ENCODE assay signal across 9 mouse cellular contexts in the genomic region with DNA sequence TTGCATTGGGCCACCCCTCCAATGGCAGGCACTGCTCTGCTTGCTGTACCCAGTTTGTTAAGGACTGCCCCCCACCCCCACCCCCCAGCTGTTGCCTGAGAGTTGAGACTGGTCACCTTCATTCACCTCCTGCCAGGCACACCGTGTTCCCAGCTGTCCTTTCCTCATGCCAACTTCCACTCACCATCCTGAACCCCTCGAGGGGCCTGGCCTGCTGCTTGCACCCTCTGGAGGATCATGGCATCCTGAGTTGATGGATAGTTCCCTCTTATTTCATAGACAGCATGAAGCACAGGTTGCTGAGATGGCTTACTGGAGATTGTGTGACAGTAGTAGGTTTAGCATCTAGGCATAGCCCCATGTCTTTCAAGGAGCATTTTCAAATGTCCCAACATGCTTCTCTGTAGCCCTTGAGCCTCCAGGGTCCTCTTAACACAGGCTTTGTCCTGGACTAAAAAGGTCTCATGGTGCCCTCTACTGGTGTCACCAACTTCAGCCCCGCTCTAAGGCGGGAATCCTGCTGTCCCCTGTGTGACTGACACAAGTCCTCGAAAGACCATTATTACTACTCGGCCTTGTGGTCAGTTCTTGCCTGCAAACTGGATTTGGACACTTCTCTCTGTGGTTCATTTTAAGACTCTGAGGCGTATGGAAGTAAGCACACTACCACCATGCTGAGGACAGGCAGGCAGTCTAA. TPM values are rescaled to one million over a fixed set of nuclear protein-coding genes. Genes with fewer than 3 reads are reported as not detected.
DNase-seq lines count a peak whose midpoint lies in the region; ATAC-seq and TF ChIP-seq lines count a peak whose summit lies in the region.
"Had no signal": no experiment of that assay in that cellular context is flagged by ENCODE, and none has a peak within 500 bp of the region (broad histone marks: within the 10 kb centered on the region; RNA-seq: fewer than 3 reads in every experiment).

No protein-coding gene starts in this region.

- H3K4me2 ChIP-seq in intestine, postnatal 0 days (replicated peaks; ENCODE audit: low read depth) = no peak overlapping the region
- H3K4me2 ChIP-seq in midbrain, embryonic 11.5 days = no peak overlapping the region
- H3K4me2 ChIP-seq: limb, embryonic 13.5 days had no signal

- DNase-seq in heart, adult 11 months = peak; percentile 92
- DNase-seq in heart, postnatal 25 days (ENCODE audit: low spot score) = no peak
- DNase-seq in c-Kit-positive CD71-positive TER-119-negative erythroid progenitor cells, embryonic 14.5 days (ENCODE audit: low read depth) = peak; percentile 40
- DNase-seq in frontal cortex, postnatal 14 days (ENCODE audit: low spot score in 2 of 2) = peak; percentile 43 to 65
- DNase-seq in left cerebral cortex, postnatal 4 days = peak; percentile 77
- DNase-seq in midbrain, embryonic 11.5 days (ENCODE audit: low spot score, missing footprints) = peak; percentile 95
- peak; percentile 49 to 66 for DNase-seq in spleen, adult 18-20 months

- H3K4me3 ChIP-seq in intestine, postnatal 0 days (ENCODE audit: low read depth, low read length) = no peak overlapping the region
- no peak overlapping the region for H3K4me3 ChIP-seq in midbrain, embryonic 11.5 days (ENCODE audit: low read depth, low read length)
- H3K4me3 ChIP-seq: limb, embryonic 13.5 days had no signal

- no peaks in the 10 kb centered on the region for H3K4me1 ChIP-seq in intestine, postnatal 0 days (replicated peaks; ENCODE audit: control insufficient read depth, insufficient read depth, low read length)
- H3K4me1 ChIP-seq in midbrain, embryonic 11.5 days (ENCODE audit: control insufficient read depth, insufficient read depth, low read length) = peaks cover 21% of the 10 kb centered on the region

- intact Hi-C loops in heart, postnatal 25 days (cut with DNase I) = loop anchor here (2.0 to 5.0 kb wide), 2 partner anchors 96 to 164 kb away; no protein-coding TSS in a partner anchor
- intact Hi-C loops in left cerebral cortex, postnatal 4 days (cut with DNase I) = loop anchor here (2.0 to 10.0 kb wide), 2 partner anchors 164 to 314 kb away; partner anchors contain the start of gene Amer2

- H3K27me3 ChIP-seq in intestine, postnatal 0 days (replicated peaks; ENCODE audit: control insufficient read depth, insufficient read depth, low read length) = no peaks in the 10 kb centered on the region
- H3K27me3 ChIP-seq in midbrain, embryonic 11.5 days (ENCODE audit: control insufficient read depth, insufficient read depth, low read length) = no peaks in the 10 kb centered on the region
- H3K27me3 ChIP-seq: limb, embryonic 13.5 days had no signal

- no peak overlapping the region for H3K9ac ChIP-seq in intestine, postnatal 0 days (ENCODE audit: low read depth, low read length)
- no peak overlapping the region for H3K9ac ChIP-seq in midbrain, embryonic 11.5 days (ENCODE audit: low read length)
- H3K9ac ChIP-seq: limb, embryonic 13.5 days had no signal

- peak; percentile 82 for TF ChIP-seq CTCF in intestine, postnatal 0 days (IDR thresholded peaks at IDR 0.05; ENCODE audit: low read depth)

- 45% methylated on average over 7 of the region's 7 CpGs for WGBS in intestine, postnatal 0 days
- 48% methylated on average over 7 of the region's 7 CpGs for WGBS in midbrain, embryonic 11.5 days

- peak; percentile 46 for ATAC-seq in intestine, postnatal 0 days
- peak; percentile 66; the same call in 1 of the 2 replicates for ATAC-seq in midbrain, embryonic 11.5 days (ENCODE audit: low FRiP score)

- peaks cover 8% of the 10 kb centered on the region; the same call in 1 of the 2 replicates for H3K36me3 ChIP-seq in intestine, postnatal 0 days (ENCODE audit: control insufficient read depth, insufficient read depth)
- H3K36me3 ChIP-seq in midbrain, embryonic 11.5 days (ENCODE audit: control insufficient read depth, insufficient read depth, low read length) = peaks cover 2% of the 10 kb centered on the region; the same call in 1 of the 2 replicates
- H3K36me3 ChIP-seq: limb, embryonic 13.5 days had no signal

- no peaks in the 10 kb centered on the region for H3K9me3 ChIP-seq in intestine, postnatal 0 days (ENCODE audit: control insufficient read depth)
- no peaks in the 10 kb centered on the region for H3K9me3 ChIP-seq in midbrain, embryonic 11.5 days (ENCODE audit: control insufficient read depth, low read length)
- H3K9me3 ChIP-seq: limb, embryonic 13.5 days had no signal

- H3K27ac ChIP-seq in intestine, postnatal 0 days (ENCODE audit: low read depth, low read length) = no peak overlapping the region
- no peak overlapping the region for H3K27ac ChIP-seq in midbrain, embryonic 11.5 days (ENCODE audit: low read depth, low read length)
- H3K27ac ChIP-seq: limb, embryonic 13.5 days had no signal

RNA-seq across cellular contexts. Expression of gene Spata13, which starts 54.9 kb away (rescaled TPM):
- 10 to 100 TPM; 17.3 to 18.2 TPM for total RNA-seq in heart, postnatal 25 days (2021)
- polyA plus RNA-seq in intestine, postnatal 0 days (2015; fragmentation: Nextera tagmentation; extraction: Ambion mirVana) = 10.2 and 11.1 TPM in 2 replicates
- 10 to 100 TPM; 19.2 to 22.3 TPM for total RNA-seq in left cerebral cortex, postnatal 4 days (2021)
- polyA plus RNA-seq in midbrain, embryonic 11.5 days (2014; fragmentation: Nextera tagmentation; extraction: Ambion mirVana) = 61.0 and 66.0 TPM in 2 replicates
